Mouse (Mus musculus): Measurements from ENCODE around the gene Cdcp2.

GRCm38 (mm10) chr4:107063214-107063613 lies 33.5 kb upstream of the Cdcp2 start:
- TF ChIP-seq CTCF (IDR thresholded peaks at IDR 0.05; ENCODE audit: borderline replicate concordance, extremely low read depth, insufficient read depth, insufficient read length) (no peak), POLR2A (IDR thresholded peaks at IDR 0.05; ENCODE audit: borderline replicate concordance, extremely low read depth, insufficient read depth, insufficient read length, poor library complexity, severe bottlenecking) (no peak)

Data from brain, embryonic 14.5 days (tissue).